Mouse (Mus musculus): ENCODE results near the gene Isca1. TPM values are rescaled to one million over a fixed set of nuclear protein-coding genes. Genes with fewer than 3 reads are reported as not detected.
"Not testable (repeated sequence)": the region's sequence is repeated elsewhere in the genome, so short reads cannot be mapped to it uniquely, and the experiment has no call there.

Isca1 gene
- total and polyA plus RNA-seq, 2 experiments from 2014 or later, result 94.0 to 159 TPM

- Histone ChIP-seq H3K27ac (ENCODE audit: low read depth, low read length) (no peak overlapping the region), H3K9me3 (ENCODE audit: low read length) (no peaks in the 10 kb centered on the region), H3K9ac (replicated peaks; ENCODE audit: low read length, poor library complexity, severe bottlenecking) (no peak overlapping the region), H3K27me3 (ENCODE audit: insufficient read depth, low read length) (no peaks in the 10 kb centered on the region), H3K36me3 (ENCODE audit: insufficient read depth, low read length) (no peaks in the 10 kb centered on the region), H3K4me2 (ENCODE audit: low read depth, low read length, poor library complexity, severe bottlenecking) (no peak overlapping the region), H3K4me1 (ENCODE audit: insufficient read depth, low read length) (no peaks in the 10 kb centered on the region), H3K4me3 (ENCODE audit: low read depth, low read length) (no peak overlapping the region)
- TF ChIP-seq CTCF (IDR thresholded peaks at IDR 0.05), result no peak
- 90% methylated on average over 2 of the region's 4 CpGs for WGBS
- no peak for DNase-seq (ENCODE audit: low spot score)
- ATAC-seq (ENCODE audit: low FRiP score), result no peak
These were observed 35.7 kb downstream of the Isca1 start for GRCm38 (mm10) chr13:59733936-59734335.

DNA sequence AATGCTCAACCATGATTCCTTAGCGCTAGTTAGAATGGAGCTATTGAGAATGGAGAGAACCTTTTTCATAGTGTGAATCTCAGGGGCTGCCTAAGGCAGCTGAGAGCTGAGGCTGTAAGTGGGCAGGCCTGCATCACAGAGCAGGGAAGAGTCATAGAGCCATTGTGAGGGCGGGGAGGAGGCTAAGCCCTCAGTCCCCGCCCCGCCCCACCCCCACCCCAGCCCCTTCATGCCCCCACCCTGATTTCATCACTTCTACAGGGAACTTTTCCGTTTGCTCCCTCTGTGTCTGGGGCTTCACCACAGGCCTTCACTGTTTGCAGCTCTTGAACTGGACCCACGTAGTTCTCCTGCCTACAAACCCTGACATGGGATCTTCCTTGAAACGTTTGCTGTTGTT lies 38.0 kb downstream of the Isca1 start, which contains the start of gene Spata31d1d:
Gene Spata31d1d, minus strand, starts transcription at position 101 of the 400 bp plus-strand sequence.
- ATAC-seq (ENCODE audit: low FRiP score) (no peak), DNase-seq (ENCODE audit: low spot score) (no peak)
- H3K9me3 ChIP-seq (ENCODE audit: low read length), result no peaks in the 10 kb centered on the region
- H3K9ac ChIP-seq (replicated peaks; ENCODE audit: low read length, poor library complexity, severe bottlenecking), result no peak within 1 kb of the TSS
- TF ChIP-seq CTCF (IDR thresholded peaks at IDR 0.05), result no peak
- no peaks in the 10 kb centered on the region for H3K4me1 ChIP-seq (ENCODE audit: insufficient read depth, low read length)
- H3K36me3 ChIP-seq (ENCODE audit: insufficient read depth, low read length), result no peaks in the 10 kb centered on the region
- H3K27ac ChIP-seq (ENCODE audit: low read depth, low read length), result no peak within 1 kb of the TSS
- no peaks in the 10 kb centered on the region for H3K27me3 ChIP-seq (ENCODE audit: insufficient read depth, low read length)
- H3K4me3 ChIP-seq (ENCODE audit: low read depth, low read length), result no peak within 1 kb of the TSS
- H3K4me2 ChIP-seq (ENCODE audit: low read depth, low read length, poor library complexity, severe bottlenecking), result no peak within 1 kb of the TSS
- WGBS, result 48% methylated on average over 5 of the region's 7 CpGs

DNA sequence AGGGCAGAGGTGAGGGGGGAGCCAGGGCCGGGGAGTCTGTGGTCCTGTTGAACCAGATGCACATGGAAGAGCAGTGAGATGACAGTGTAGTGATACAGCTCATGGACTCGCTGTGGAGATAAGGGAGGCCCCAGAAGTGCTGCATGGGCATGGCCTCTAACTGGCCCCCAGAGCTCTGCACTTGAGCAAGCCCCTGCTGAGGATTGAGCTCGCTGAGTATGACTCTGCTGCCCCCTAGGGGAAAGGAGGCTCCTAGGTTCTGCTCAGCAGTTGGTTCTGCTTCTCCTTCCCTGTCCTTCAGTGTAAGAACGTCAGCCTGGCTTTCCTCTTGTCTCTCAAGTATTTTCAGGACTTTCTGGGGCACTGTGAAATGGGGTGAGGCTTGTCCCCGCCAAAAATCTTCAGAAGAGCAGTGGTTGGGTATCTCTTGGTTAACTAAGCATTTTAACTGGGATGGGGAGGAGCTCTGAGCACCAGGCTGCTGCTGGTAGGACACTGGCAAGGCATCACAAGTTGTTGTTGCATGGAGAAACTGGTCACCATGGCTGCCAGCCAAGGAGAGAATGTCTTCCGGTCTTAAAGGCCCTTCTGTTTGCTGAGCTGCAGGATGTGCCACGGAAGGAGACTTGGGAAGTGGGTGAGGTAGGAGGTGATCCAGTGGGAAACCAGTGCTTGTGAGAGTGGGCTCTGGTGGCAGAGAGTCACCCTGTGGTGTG lies 41.1 kb downstream of the Isca1 start:
- H3K9ac ChIP-seq (replicated peaks; ENCODE audit: low read length, poor library complexity, severe bottlenecking), result no peak overlapping the region
- H3K4me3 ChIP-seq (ENCODE audit: low read depth, low read length), result no peak overlapping the region
- no peak overlapping the region for H3K27ac ChIP-seq (ENCODE audit: low read depth, low read length)
- peak; percentile 91 for DNase-seq (ENCODE audit: low spot score)
- WGBS, result 29% methylated on average over 7 of the region's 7 CpGs
- H3K4me2 ChIP-seq (ENCODE audit: low read depth, low read length, poor library complexity, severe bottlenecking), result no peak overlapping the region
- peak; percentile 72 for ATAC-seq (ENCODE audit: low FRiP score)
- no peaks in the 10 kb centered on the region for H3K27me3 ChIP-seq (ENCODE audit: insufficient read depth, low read length)
- no peaks in the 10 kb centered on the region for H3K36me3 ChIP-seq (ENCODE audit: insufficient read depth, low read length)
- no peaks in the 10 kb centered on the region for H3K4me1 ChIP-seq (ENCODE audit: insufficient read depth, low read length)
- TF ChIP-seq CTCF (IDR thresholded peaks at IDR 0.05), result peak; percentile 94
- H3K9me3 ChIP-seq (ENCODE audit: low read length), result no peaks in the 10 kb centered on the region

- H3K9ac ChIP-seq (replicated peaks; ENCODE audit: low read length, poor library complexity, severe bottlenecking), result no peak overlapping the region
- H3K9me3 ChIP-seq (ENCODE audit: low read length), result no peaks in the 10 kb centered on the region
- no peak for TF ChIP-seq CTCF (IDR thresholded peaks at IDR 0.05)
- H3K36me3 ChIP-seq (ENCODE audit: insufficient read depth, low read length), result no peaks in the 10 kb centered on the region
- H3K4me3 ChIP-seq (ENCODE audit: low read depth, low read length), result no peak overlapping the region
- no peak overlapping the region for H3K27ac ChIP-seq (ENCODE audit: low read depth, low read length)
- no peaks in the 10 kb centered on the region for H3K4me1 ChIP-seq (ENCODE audit: insufficient read depth, low read length)
- DNase-seq (ENCODE audit: low spot score) (no peak), ATAC-seq (ENCODE audit: low FRiP score) (no peak)
- H3K27me3 ChIP-seq (ENCODE audit: insufficient read depth, low read length), result no peaks in the 10 kb centered on the region
- 37% methylated on average over 29 of the region's 29 CpGs for WGBS
- H3K4me2 ChIP-seq (ENCODE audit: low read depth, low read length, poor library complexity, severe bottlenecking), result peak overlapping the region; percentile 26
These were observed 43.3 kb downstream of the Isca1 start for GRCm38 (mm10) chr13:59726139-59726867.

- H3K4me2 ChIP-seq (ENCODE audit: low read depth, low read length, poor library complexity, severe bottlenecking); ATAC-seq (ENCODE audit: low FRiP score); H3K27me3 ChIP-seq (ENCODE audit: insufficient read depth, low read length); DNase-seq (ENCODE audit: low spot score); H3K9ac ChIP-seq (replicated peaks; ENCODE audit: low read length, poor library complexity, severe bottlenecking); H3K9me3 ChIP-seq (ENCODE audit: low read length); H3K36me3 ChIP-seq (ENCODE audit: insufficient read depth, low read length); H3K4me3 ChIP-seq (ENCODE audit: low read depth, low read length); H3K27ac ChIP-seq (ENCODE audit: low read depth, low read length); H3K4me1 ChIP-seq (ENCODE audit: insufficient read depth, low read length): not testable (repeated sequence)
- 85% methylated on average over 1 of the region's 1 CpGs for WGBS
These were observed 47.5 kb downstream of the Isca1 start for GRCm38 (mm10) chr13:59722089-59722488.

DNA sequence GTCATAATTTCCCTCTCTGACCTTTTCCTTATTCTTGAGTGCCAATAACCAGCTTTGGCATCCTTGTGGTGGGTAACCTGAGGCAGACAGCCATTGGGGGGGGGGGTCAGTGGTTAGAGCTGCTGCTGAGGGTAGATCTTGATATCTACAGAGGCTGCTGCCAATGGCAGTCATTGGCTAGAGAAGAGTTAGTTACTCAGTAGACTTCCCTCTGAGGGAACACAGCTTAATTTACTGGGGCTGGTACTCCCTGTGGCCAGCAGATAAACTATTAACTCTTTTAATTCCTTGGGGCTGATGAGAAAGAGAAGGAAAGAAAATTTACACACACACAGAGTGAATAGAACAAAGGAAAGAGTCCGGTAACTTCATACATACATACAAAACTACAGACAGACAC lies 50.1 kb downstream of the Isca1 start:
- Histone ChIP-seq H3K36me3 (ENCODE audit: insufficient read depth, low read length) (no peaks in the 10 kb centered on the region), H3K4me2 (ENCODE audit: low read depth, low read length, poor library complexity, severe bottlenecking) (no peak overlapping the region), H3K9ac (replicated peaks; ENCODE audit: low read length, poor library complexity, severe bottlenecking) (no peak overlapping the region), H3K4me1 (ENCODE audit: insufficient read depth, low read length) (no peaks in the 10 kb centered on the region), H3K9me3 (ENCODE audit: low read length) (no peaks in the 10 kb centered on the region), H3K27me3 (ENCODE audit: insufficient read depth, low read length) (no peaks in the 10 kb centered on the region), H3K4me3 (ENCODE audit: low read depth, low read length) (no peak overlapping the region), H3K27ac (ENCODE audit: low read depth, low read length) (no peak overlapping the region)
- no peak for TF ChIP-seq CTCF (IDR thresholded peaks at IDR 0.05)
- no peak for ATAC-seq (ENCODE audit: low FRiP score)
- no peak for DNase-seq (ENCODE audit: low spot score)
- WGBS, result 81% methylated on average over 1 of the region's 1 CpGs

DNA sequence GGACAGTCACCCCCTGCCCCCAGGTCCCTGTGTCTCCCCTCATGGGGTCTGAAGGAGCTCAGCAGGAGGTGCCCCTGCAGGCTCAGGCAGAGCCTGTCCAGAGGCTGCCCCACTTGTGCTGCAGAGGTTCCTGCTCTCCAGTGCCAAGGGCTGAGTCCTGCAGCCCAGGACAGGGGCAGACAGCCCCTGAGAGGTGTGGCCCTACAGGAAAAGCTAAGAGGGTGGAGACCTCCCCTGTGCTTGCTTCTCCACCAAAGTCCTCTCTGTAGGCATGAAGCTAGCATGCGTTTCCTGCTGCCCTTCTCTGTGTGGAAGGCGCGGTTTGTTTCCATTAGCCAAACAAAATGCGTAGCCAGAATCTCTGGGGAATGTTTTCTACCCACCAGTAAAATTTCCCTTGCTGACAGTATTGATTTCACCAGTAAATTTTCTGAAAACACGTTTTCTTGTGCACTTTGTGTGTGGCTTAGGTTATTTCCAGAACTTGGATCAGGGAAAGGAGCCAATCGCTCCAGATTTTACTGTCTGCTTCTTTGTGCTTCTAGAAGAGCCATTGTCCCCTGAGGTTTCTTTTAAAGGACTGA lies 50.7 kb downstream of the Isca1 start:
- H3K27me3 ChIP-seq (ENCODE audit: insufficient read depth, low read length); ATAC-seq (ENCODE audit: low FRiP score); H3K36me3 ChIP-seq (ENCODE audit: insufficient read depth, low read length); H3K4me3 ChIP-seq (ENCODE audit: low read depth, low read length); H3K9ac ChIP-seq (replicated peaks; ENCODE audit: low read length, poor library complexity, severe bottlenecking); H3K9me3 ChIP-seq (ENCODE audit: low read length); H3K4me1 ChIP-seq (ENCODE audit: insufficient read depth, low read length); H3K4me2 ChIP-seq (ENCODE audit: low read depth, low read length, poor library complexity, severe bottlenecking); H3K27ac ChIP-seq (ENCODE audit: low read depth, low read length): not testable (repeated sequence)
- 47% methylated on average over 6 of the region's 6 CpGs for WGBS
- DNase-seq (ENCODE audit: low spot score), result peak; percentile 3
